Mouse (Mus musculus) brain, embryonic 14.5 days (tissue): ENCODE results near the gene Crybg3.

Source experiments
- CTCF ChIP-seq: fragments of 200-500 bp; IDR thresholded peaks from 2 replicates; pipeline ENCODE4 v1.5.1; 2012; ENCODE audit warnings: inconsistent platforms, mild to moderate bottlenecking, moderate library complexity, borderline replicate concordance; ENCODE audit not compliant: insufficient read depth, insufficient read length; ENCODE audit errors: extremely low read depth
- POLR2A ChIP-seq: fragments of 200-500 bp; IDR thresholded peaks from 2 replicates; pipeline ENCODE4 v1.6.1; 2012; ENCODE audit warnings: mild to moderate bottlenecking, inconsistent platforms, borderline replicate concordance; ENCODE audit not compliant: poor library complexity, insufficient read depth, insufficient read length, severe bottlenecking; ENCODE audit errors: extremely low read depth

DNA sequence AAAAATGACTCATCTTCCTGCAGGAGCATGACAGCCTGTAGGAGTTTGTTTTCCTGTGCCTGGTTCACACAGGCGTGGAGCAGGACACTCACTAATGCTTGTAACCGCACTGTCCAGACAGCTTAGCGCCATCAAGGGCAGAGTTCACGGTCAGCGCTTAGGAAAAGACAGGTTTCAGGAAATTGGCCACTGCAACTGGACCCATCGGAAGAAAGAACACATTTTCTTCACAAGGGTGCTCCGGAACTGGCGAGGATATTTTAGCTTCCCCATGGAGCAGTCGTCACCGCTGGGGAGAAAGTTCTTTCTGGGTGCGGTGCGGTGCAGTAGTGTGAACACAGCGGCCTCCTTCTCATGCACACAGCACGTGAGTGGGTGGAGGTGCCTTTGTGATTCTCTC is 107.6 kb downstream of the Crybg3 start:
- TF ChIP-seq CTCF (no peak), POLR2A (no peak)
